Mouse (Mus musculus): ENCODE measurements around the gene Plaa.
A peak's percentile ranks its signal among the peaks of the same experiment; 100 is the strongest.

Gene Plaa

DNA sequence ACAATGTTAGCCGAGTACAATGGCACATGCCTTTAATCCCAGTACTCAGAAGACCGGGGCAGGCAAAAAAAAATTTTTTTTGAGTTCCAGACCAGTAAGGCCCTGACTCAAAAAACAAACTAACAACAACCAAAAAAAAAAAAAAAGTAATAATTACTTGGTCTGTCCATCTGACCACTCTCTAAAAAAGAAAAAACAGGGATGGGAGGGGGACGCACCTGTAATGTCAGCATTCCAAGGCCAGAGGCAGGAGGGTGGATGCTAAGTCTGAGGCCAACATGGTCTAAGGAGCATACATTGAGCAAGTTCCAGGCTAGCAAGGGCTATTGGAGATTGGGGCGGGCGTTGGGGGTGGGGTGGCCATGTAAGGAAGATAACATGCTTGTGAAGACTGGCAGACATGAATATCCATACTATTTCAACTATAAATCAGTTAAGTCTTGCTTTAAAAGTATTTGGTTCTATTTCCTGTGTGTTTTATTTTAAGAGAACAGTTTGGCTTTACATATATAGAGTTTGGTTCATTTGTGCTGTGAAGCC is 48.0 kb downstream of the Plaa start:
- no peak for DNase-seq

- no peak for DNase-seq
These were observed 58.7 kb downstream of the Plaa start for GRCm38 (mm10) chr4:94544321-94544720.

- DNase-seq = no peak
These were observed 60.0 kb downstream of the Plaa start for GRCm38 (mm10) chr4:94543041-94543440.

DNA sequence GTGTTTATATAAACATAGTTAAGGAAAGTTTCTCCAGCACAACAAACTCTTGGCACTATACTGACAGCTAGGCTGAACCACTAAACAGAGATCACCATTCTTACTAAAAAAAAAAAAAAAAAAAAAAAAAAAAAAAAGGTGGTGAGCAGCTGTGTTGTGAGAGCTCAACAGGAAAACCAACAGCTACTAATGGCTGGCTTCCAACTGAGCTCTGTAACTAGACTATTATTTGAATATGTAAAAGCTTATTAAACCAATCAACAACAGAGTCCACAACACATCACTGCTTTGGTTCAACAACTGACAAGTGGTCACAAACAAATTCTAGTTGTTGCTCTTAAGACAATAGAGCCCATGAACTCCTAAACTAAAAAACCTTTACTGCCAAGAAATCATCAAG is 69.8 kb downstream of the Plaa start:
- no peak for DNase-seq

GRCm38 (mm10) chr4:94529448-94529847 is 73.6 kb downstream of the Plaa start:
- DNase-seq = no peak

GRCm38 (mm10) chr4:94523321-94523720 is 79.7 kb downstream of the Plaa start:
- DNase-seq = no peak

GRCm38 (mm10) chr4:94517631-94518030 is 85.4 kb downstream of the Plaa start:
- DNase-seq = peak; percentile 20

Measured in cerebellum, adult 8-10 months (tissue).